Mouse (Mus musculus): ENCODE measurements around the gene Map2k6.

DNA sequence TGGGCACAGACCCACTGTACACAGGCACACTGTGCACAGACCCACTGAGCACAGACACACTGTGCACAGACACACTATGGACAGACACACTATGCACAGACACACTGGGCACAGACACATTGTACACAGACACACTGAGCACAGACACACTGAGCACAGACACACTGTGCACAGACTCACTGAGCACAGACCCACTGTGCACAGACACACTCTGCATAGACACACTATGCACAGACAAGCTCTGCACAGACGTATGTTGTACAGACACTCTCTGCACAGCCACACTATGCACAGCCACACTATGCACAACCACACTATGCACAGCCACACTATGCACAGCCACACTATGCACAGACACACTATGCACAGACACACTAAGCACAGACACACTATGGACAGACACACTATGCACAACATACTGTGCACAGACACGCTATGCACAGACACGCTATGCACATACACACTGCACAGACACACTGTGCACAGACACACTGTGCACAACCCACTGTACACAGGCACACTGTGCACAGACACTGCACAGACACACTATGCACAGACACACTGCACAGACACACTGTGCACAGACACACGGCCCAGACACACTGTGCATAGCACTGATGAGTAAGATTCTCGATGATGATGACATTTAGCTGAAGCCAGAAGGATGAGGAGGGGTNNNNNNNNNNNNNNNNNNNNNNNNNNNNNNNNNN, 54.7 kb downstream of the Map2k6 start:
- no peak for TF ChIP-seq CTCF (IDR thresholded peaks at IDR 0.05; ENCODE audit: extremely low read depth, insufficient read depth, low read length)
- TF ChIP-seq POLR2A (IDR thresholded peaks at IDR 0.05; ENCODE audit: extremely low read depth, insufficient read depth, low read length): no peak
